Mouse (Mus musculus): ENCODE results near the gene Asna1. TPM values are rescaled to one million over a fixed set of nuclear protein-coding genes. Genes with fewer than 3 reads are reported as not detected.

The Asna1 gene
- total RNA-seq, 4 experiments from 2014 or later = 126 to 130 (median 127) TPM

DNA sequence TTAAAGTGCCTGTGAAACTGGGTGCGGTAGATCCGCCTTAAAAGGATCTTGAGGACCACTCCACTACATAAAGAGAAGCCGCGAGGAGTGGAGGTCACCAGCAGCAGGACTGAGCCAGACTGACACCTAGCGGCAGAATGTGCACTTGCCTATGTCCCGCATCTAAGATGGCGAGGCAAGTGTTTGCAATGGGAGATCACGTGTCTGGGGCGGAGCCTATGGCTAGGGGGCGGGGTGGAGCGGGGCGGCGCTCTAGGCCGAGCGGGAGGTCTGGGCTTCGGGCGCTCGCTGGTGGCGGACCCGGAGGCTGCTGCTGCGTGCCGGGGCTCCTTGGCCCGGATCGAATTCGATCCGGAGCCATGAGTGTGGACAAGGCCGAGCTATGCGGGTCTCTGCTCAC is 34.7 kb downstream of the Asna1 start, which contains the start of gene Hook2:
TSS of gene Hook2 (plus strand) at position 255 of the 400 bp plus-strand sequence.
- peak; percentile 92 to 95 for DNase-seq (ENCODE audit: low spot score in 2 of 2)

DNA sequence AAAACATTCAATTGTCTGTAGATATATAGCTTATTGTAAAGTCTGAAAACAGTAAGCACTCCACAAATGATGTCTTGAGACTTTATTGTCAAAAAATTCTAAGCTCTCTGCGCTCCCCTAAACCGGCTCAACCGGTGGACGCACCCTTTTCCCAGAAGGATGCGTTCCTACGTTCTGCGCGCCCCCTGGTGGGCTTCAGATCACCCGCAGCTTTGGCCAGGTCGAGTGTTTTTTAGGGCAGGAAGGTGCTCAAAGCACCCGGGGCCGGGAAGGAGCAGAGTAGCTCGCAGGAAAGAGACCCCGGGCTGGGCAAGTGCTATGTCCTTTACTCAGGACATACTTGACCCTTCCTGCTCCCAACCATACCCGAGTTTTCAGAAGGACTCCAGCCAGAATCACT is 35.3 kb downstream of the Asna1 start:
- DNase-seq (ENCODE audit: low spot score in 2 of 2) = peak; percentile 75 to 80

DNA sequence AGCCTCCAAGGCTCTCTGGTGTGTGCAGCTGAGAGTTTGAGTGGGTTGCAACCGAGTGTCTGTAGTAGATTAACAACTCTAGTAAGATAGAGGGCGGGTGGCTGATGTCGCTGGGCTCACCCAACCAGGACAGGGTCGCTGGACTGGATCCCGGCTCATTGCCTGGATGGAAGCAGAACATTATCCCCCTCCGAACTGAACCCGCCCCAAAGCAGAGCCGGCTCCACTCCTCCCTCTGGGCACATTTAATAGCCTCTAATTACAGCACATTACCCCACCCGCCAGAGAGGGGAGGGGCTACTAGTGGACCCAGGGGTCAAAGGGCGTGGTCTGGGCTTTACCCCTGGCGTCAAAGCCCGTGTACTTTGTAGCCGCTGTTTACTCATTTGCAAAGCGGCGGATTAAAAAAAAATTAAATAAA is 35.8 kb downstream of the Asna1 start:
- no peak for DNase-seq (ENCODE audit: low spot score in 2 of 2)

DNA sequence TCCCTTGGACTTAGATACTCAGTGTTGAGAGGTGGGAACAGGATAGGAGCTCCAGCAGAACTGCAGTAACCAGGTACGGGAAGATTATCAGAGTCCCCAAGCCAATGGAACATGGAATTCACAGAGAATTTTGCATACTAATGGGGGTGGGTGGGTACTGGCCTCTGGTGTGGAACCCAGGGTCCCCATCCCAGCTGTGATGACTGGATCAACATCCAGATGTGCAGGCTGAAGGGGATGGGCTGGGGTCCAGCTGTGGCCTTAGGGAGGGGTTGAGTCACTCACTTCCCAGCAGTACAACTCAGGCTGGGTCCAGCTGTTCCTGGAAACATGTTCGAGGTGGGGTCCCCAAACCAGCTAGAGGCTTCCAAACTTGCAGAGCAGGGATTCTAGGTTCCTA is 37.2 kb downstream of the Asna1 start:
- DNase-seq (ENCODE audit: low spot score in 2 of 2) = no peak

DNA sequence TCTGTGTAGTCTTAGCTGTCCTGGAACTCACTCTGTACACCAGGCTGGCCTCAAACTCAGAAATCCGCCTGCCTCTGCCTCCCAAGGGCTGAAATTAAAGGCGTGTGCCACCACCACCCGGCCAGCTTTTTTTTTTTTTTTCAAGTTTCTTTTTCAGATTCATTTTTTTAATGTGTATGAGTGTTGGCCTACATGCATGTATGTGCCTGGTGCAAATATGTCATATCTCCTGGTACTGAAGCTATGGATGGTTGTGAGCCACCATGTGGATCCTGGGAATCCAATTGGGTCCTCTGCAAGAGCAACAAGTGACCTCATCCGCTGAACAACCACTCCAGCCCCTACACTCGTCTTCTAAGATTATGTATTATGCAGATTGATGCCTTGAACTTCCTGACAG is 37.7 kb downstream of the Asna1 start:
- DNase-seq (ENCODE audit: low spot score in 2 of 2) = no peak

DNA sequence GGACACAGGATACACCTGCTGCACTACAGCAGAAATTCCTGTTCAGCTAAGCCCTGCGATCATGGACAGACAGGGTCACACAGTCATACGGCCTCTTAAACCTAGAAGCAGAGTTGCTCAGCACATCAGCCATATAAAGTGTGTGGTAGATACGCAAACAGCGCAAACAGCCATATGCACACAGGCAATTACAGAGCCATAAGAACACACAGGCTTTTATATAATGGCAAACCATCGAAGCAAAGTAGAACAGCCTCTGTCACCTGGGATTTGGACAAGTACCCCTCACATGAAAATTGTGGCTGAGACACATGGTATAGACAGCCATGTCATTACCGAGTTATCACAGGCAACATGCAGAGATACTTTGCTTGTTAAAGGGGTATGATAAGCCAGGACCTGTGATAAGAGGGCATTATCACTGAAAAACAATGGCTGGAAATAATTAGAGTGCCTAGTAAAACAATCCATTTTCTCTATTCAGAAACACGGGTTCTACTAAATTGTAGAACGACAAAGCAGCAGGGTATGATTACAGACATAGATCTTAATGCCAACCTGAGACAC is 38.6 kb downstream of the Asna1 start:
- DNase-seq (ENCODE audit: low spot score in 2 of 2) = no peak

DNA sequence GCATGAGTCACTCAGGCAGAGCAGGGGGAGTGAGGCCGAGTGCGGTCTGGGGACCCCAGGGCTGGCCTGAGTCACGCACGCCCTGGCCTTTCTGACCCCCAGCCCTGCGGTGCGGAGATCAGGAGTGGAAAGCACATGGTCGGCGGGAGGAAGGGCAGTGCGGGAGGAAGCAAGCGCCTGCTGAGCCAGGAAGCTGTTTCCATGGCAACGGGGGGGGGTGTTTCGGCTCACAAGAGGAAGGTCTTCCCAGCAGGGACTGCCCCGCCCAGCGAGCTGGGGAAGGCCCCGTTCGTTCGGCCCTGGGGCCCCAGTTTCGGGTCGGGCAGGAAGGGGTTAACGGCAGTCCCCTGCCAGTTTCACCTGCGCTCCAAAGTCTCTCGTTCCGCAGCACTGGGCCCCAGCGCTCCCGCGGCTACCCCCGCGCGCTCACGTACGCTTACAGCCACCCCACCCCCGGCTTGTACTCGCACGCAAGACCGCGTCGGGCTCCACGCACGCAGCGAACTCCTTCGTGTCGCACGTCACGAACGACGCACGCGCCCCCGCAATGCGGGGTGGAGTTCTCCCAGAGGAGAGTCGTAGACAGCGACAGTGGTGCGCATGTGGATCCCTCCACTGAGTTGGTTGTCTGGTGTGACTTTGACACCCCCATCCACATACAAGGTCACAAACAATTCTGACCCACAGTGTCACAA is 39.2 kb downstream of the Asna1 start:
- peak; percentile 88 to 96 for DNase-seq (ENCODE audit: low spot score in 2 of 2)

DNA sequence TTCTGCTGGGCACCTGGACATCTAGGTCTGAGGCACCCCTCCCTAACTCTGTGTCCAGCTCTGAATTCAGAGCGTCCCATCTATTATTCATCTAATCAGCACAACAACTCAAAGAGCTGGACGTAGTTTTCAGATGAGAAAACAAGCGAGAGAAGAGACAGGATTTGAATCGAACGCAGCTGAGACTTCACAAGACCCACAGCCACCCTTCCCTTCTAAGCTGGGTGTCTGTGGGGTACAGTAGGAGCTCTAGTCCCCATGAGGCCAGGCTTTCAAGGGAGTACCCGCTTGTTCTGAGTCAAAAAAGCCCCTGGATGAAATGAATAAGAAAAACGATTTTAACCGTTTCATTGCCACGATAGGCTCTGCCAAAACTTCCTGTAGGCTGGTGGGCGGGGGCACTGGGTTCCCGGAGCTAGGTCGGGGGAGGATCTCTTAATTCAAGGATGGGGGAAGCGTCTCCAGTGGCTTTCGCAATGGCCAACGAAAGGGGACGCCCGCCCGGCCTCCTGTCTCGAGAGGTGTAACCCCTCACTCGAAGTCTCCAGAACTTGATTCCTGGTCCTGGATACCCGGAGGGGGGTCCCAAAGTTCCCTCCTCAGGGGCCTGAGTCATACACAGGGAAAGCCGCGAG is 39.9 kb downstream of the Asna1 start:
- peak in 1 of 2 experiments; percentile 54 for DNase-seq (ENCODE audit: low spot score in 2 of 2)

DNA sequence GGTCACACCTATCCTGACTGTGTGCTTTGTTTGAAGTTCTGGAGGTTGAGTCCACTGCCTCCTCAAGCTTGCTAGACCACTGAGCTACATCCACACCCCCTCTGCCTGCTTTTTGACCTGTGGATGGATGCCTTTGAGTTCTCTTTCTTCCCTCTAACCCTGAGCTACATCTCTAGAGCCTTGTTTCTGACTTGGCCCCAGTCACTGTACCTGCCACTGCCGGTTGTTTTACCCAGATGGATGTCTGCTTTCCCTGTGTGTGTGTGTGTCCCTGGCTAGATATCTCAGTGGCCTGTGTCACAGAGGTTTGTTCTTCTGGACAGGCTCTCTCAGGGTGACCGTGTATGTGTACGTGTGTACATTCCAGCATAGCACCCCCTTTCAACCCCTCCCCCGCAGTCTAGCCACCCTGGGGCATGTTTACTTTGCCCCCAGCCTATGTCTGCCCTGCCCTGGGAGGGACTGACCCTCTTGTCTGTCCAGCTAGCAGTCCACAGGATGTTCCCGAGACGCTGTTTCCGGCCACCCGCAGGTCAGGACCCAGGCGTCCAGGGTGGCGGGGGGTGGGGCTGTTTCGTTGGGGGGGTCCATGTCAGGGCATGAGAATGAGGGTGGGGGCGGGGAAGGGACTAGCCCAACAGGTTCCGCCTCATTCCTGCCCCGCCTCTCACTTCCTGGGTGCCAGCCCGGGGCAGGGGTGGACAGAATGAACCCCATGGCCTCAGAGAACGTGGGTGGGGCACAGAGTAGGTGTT is 40.6 kb downstream of the Asna1 start:
- no peak for DNase-seq (ENCODE audit: low spot score in 2 of 2)

DNA sequence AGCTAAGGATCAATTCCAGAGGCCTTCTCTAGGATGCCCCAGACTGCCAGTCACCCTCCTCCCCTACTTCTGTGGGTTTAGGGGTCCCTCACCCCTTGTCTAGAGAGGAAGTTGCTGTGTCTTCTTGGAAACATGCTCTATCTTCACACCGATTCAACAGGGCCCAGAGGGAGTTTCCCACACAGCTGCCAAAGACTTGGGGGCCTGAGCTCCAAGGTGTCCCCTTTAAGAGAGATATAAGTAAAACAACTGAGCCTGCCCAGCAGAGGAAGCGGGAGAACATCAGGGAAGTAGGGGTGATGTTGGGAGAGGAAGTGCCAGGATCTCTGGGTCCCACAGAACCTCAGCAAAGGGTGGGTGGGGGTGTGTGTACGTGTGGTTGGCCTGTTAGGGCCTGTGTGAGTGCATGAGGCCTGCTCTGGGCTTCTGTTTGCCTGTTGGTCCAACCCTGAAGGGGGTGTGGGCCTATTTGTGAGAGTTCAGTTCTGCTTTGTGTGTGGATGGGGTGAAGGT is 42.5 kb downstream of the Asna1 start:
- DNase-seq (ENCODE audit: low spot score in 2 of 2) = no peak

DNA sequence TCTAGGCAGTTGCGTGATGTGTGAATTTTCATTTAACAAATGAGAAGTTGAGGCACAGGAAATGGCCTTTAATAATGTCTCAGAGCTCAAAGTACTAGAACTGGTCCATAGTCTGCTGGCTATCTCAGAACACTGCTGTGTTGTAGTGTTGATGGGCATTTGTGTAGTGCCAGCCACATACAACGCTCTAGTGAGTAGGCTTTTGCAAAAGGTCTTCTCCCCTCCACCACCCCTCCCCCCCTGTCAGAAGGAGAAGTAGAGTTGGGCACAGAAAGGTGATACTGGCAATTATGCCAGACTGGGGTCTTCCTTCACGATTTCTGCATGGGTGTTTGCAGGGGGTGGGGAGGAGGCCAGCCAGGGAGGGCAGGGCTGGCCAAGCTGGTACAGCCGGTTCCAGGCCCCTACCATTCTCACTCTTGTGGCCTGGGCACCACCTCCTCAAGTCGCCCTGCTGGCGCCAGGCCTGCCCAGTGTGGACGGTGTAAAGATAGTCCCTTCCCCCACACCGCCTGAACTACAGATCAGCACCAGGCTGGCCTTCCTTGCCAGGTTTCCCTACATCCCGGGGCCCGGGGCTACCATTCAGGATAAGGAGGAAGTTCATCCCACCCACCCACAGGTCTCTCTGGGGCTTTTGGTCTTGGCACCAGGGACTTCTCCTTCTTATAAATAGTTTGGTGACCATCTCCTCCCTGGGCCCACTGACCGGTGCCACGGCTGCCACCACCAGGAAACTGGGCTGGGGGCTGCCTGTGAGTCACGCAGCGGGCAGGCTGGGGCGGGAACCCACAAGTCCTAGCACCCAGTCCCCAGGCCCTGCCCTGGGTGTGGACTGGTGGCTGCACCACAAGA is 43.2 kb downstream of the Asna1 start:
- DNase-seq (ENCODE audit: low spot score in 2 of 2) = no peak

DNA sequence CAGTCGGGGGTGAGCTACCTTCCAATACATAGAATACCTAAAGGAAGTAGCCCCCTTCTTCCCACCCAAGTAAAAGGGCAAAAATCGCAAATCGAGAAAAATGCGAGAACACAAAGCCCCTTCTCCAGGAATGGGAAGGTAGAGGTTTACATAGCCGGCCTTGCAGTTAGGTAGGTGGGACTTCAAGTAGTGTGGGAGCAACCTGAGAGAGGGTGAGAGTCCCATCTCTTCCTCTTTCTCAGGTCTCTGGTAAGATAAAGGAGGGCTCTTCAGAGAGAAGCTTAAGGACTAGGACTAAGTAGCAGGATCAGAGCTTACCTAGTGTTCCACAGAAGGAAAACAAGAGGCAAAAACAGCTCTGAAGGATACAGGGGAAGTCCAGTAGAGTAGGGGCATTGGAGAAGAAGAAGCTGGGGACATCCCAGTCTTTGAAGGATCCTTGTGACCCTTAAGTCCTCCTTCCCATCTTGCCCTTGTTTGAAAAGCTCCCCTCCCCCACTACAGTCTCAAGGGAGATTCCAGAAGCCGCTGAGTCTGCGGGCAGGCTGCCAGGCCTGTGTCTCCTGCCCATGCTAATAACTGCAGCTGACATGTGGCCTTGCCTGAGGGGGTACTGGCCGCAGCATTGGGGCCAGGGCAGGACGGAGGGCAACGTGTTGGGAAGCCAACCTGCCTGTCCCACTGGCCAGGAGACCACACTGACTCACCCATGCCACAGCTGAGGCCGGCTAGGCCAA is 44.3 kb downstream of the Asna1 start:
- peak in 1 of 2 experiments; percentile 68 for DNase-seq (ENCODE audit: low spot score in 2 of 2)

DNA sequence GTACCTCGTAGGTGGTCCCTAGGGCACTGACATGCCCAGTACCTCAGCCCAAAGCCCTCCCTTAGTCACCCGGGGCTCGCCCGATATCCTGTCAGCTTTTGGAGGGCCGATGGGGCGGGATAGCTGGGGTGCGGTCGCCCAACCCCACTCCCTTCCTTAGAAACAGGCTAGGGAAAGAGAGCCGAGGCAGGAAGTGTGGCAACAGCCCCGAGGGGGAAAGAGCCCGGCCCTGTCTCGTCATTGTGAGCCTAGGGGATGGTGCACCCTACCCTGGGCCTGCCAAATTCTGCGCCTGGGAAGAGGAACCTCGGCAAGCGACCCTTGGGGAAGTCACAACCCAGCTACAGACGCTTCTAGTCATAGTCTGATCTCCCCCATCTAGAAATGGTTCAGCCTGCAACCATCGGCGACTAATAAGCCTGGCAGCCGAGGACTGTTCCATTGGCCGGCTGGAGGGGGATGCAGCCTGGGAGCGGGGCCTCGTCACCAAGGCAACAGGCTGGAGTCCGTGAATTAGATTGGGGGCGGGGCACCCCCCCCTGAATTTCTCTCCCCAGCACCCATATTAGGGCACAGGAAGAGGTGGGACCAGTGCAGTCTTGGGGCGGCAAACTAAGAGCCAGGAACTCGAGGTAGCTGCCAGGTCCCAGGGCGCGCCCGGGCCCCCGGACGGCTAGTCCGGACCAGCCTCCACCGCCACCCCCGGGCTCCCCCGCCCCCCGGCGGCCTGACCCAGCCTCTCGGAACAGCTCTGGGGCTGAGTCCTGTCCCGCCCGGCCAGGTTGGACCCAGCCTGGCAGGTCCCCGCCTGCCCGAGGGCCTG is 45.3 kb downstream of the Asna1 start:
- peak; percentile 77 to 94 for DNase-seq (ENCODE audit: low spot score in 2 of 2)

DNA sequence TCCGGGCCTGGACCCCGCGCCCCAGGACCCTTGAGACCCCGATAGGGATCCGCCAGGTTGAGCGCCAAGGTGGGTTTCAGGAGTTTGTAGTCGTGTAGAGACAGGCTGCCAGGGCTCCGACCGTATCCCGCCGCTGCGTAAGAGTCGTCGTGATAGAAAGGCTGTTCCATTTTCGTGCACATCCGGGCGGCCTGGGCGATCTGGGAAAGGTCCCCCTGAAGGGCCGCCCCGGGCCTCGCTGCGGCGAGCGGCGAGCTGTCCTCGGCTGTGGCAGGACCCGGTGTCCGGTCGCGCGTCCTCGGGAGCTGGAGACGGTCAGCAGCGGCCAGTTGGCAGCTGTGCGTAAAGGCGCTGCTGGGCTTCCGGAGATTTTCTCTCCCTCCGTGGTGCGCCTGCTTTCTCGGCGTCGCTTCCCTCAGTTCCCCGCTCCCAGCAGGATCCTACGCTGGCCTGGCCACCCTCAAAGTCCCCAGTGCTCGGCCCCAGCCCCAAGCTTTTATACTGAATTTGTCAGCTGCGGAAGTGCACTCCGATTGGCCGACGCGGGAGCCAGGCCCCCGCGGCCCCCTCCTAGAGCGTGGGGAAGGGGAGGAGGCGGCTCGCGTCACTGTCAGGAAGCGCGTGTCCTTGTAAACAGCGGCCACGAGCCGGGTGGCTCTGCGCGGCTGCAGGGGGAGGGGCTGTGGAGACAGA is 46.7 kb downstream of the Asna1 start, which contains the start of gene Junb:
TSS of gene Junb (minus strand) at position 471 of the 693 bp plus-strand sequence.
- peak; percentile 97 for DNase-seq (ENCODE audit: low spot score in 2 of 2)

DNA sequence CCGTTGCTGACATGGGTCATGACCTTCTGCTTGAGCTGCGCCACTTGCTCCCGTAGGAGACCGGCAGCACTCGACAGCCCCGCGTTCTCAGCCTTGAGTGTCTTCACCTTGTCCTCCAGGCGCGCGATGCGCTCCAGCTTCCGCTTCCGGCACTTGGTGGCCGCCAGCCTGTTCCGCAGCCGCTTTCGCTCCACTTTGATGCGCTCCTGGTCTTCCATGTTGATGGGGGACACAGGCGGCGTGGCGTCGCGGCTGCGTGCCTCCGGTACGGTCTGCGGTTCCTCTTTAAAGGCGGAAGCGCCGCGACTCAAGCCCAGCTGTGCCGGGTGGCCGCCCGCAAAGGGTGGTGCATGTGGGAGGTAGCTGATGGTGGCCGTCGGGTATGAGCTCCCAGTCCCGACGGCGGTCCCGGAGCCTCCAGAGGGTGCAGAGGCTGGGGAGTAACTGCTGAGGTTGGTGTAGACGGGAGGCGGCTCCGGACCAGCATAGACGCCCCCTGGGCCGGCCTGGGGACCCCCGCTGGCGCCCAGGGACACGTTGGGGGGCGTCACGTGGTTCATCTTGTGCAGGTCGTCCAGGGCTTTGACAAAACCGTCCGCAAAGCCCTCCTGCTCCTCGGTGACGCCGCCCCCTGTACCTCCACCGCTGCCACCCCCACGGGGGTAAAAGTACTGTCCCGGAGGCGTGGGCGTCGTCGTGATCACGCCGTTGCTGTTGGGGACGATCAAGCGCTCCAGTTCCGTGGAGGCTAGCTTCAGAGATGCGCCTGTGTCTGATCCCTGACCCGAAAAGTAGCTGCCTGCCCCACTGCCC is 47.4 kb downstream of the Asna1 start:
- DNase-seq (ENCODE audit: low spot score in 2 of 2) = peak; percentile 64 to 71

DNA sequence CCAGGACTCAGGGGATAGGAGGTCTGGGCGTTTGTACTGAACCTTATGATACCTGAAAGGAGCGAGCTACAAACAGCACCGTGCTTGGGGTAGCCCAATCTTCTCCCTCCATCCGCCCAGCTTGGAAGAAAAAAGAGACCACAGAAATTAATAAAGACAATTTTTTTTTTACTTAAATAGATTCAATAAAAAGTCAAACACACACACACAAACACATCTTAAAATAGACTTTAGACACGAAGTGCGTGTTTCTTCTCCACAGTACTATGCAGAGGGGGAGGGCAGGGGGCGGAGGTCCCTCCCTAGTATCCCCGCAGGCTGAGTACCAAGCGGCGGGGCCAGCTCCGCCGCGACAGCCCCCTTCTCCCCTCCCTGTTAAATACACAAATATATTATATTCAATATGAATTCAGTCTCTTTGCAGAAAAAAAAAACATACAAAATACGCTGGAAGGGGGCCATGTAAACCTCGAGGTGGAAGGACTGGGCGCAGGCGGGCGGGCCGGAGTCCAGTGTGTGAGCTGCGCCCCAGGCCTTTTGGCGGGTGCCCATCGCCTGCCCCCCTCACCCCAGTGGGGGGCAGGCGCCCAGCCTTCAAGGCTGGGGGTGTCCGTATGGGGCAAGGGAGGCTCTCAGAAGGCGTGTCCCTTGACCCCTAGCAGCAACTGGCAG is 48.2 kb downstream of the Asna1 start:
- no peak for DNase-seq (ENCODE audit: low spot score in 2 of 2)
